Mouse (Mus musculus) olfactory bulb, adult 2 months (tissue): ENCODE results near the gene Pam.

ENCODE experiments used
- CTCF ChIP-seq: fragments of 200-500 bp; IDR thresholded peaks from 2 replicates; pipeline ENCODE4 v1.5.1; 2012; ENCODE audit warnings: low read depth, mild to moderate bottlenecking, low read length, moderate library complexity; ENCODE audit not compliant: insufficient read depth
- POLR2A ChIP-seq: fragments of 200-500 bp; IDR thresholded peaks from 2 replicates; pipeline ENCODE4 v1.6.1; 2012; ENCODE audit warnings: mild to moderate bottlenecking, low read depth, low read length, moderate library complexity; ENCODE audit not compliant: insufficient read depth

DNA sequence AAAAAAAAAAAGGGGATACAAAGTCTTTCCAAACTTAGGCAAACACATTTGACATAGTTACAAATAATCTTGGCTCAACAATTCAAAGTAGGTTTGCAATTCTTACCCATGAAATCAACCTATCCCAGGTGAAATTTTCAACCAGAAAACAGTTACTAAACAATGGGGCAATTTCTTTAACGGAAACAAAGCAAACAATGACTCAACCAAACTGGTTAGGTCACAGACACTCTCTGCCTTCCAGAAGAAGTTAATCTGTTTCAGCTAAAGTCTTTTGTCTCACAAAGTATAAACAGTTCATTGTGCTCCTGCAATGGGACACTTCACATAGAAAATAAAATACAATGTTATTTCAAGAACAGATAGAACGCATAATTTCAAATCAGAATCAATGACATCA lies 223.4 kb downstream of the Pam start:
- no peak for TF ChIP-seq POLR2A
- TF ChIP-seq CTCF: no peak
